Mouse (Mus musculus): ENCODE data around the gene Cdca5.

DNA sequence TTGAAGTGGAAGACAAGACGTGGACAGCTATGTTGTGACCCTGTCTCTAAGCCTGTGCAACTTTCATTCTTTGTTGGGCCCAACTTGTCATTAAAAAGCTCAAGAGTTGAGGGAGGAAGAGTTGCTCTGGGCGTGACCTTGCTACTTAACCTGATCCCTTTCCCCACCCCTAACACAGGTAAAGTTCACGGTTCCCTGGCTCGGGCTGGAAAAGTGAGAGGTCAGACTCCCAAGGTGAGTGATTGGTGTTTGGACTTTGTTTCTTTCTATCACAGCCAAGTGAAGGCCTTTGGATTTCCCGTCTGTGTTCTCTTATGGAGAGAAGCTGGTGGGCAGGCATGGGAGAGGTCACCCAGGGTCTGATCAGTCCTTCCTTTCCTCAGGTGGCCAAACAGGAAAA lies 25.8 kb upstream of the Cdca5 start:
- no peak for TF ChIP-seq MAFK (IDR thresholded peaks at IDR 0.05; ENCODE audit: insufficient read depth, low read depth, low read length)
- no peak for TF ChIP-seq CHD2 (IDR thresholded peaks at IDR 0.05; ENCODE audit: low read depth, low read length)
